Mouse (Mus musculus) neural tube, embryonic 15.5 days (tissue): ENCODE results near the gene Eps8. TPM values are rescaled to one million over a fixed set of nuclear protein-coding genes. Genes with fewer than 3 reads are reported as not detected.

ENCODE experiments used
- ATAC-seq: fragments of 200-750 bp; cut with Nextera tagmentation; 2 replicates; pipeline ENCODE4 v1.8.0; 2017; ENCODE audit warnings: mild to moderate bottlenecking, moderate TSS enrichment, moderate library complexity; ENCODE audit not compliant: low FRiP score
- H3K27ac ChIP-seq: fragments of 300-500 bp; sonication (generic); replicated peaks from 2 replicates; pipeline ENCODE4 v1.5.1; 2015; ENCODE audit warnings: mild to moderate bottlenecking, inconsistent platforms
- H3K27me3 ChIP-seq: fragments of 300-500 bp; sonication (generic); replicated peaks from 2 replicates; pipeline ENCODE4 v1.6.1; 2015; ENCODE audit warnings: inconsistent platforms
- H3K36me3 ChIP-seq: fragments of 300-500 bp; sonication (generic); 2 replicates; pipeline ENCODE4 v1.6.1; 2015; ENCODE audit warnings: inconsistent platforms
- H3K4me1 ChIP-seq: fragments of 300-500 bp; sonication (generic); 2 replicates; pipeline ENCODE4 v1.6.1; 2015; ENCODE audit warnings: inconsistent platforms
- H3K4me2 ChIP-seq: fragments of 300-500 bp; sonication (generic); 2 replicates; pipeline ENCODE4 v1.6.1; 2015; ENCODE audit warnings: inconsistent platforms, mild to moderate bottlenecking, moderate library complexity
- H3K4me3 ChIP-seq: fragments of 300-500 bp; sonication (generic); replicated peaks from 2 replicates; pipeline ENCODE4 v1.5.1; 2015; ENCODE audit warnings: mild to moderate bottlenecking, inconsistent platforms
- H3K9ac ChIP-seq: fragments of 300-500 bp; sonication (generic); replicated peaks from 2 replicates; pipeline ENCODE4 v1.6.1; 2015; ENCODE audit warnings: mild to moderate bottlenecking, inconsistent platforms
- H3K9me3 ChIP-seq: fragments of 300-500 bp; sonication (generic); replicated peaks from 2 replicates; pipeline ENCODE4 v1.6.1; 2016; ENCODE audit warnings: inconsistent platforms
- WGBS: fragments of 180-500 bp; shearing (Covaris S2); methylation state at CpG from one replicate; pipeline ENCODE4 v1.1.7; 2015; ENCODE audit warnings: mixed read lengths; 5-methylcytosine and 5-hydroxymethylcytosine counted together
- polyA plus RNA-seq: library from polyadenylated mRNA; unstranded; fragments of >200 nt; fragmentation: Nextera tagmentation; extraction: Ambion mirVana; gene quantifications from 2 replicates; pipeline ENCODE4 v1.2.1, GENCODE M21; 2015

Gene Eps8
- polyA plus RNA-seq, 1 experiment from 2014 or later = 22.5 TPM

- H3K9ac ChIP-seq = no peak overlapping the region
- H3K4me3 ChIP-seq = no peak overlapping the region
- H3K36me3 ChIP-seq = no peaks in the 10 kb centered on the region
- H3K27me3 ChIP-seq = no peaks in the 10 kb centered on the region
- WGBS = 94% methylated on average over 23 of the region's 23 CpGs
- H3K4me2 ChIP-seq = no peak overlapping the region
- no peak for ATAC-seq
- no peak overlapping the region for H3K27ac ChIP-seq
- no peaks in the 10 kb centered on the region for H3K4me1 ChIP-seq
- no peaks in the 10 kb centered on the region for H3K9me3 ChIP-seq
These were observed 7.1 kb upstream of the Eps8 start for GRCm38 (mm10) chr6:137661583-137662365.

- WGBS = 81% methylated on average over 12 of the region's 12 CpGs
These were observed 3.9 kb upstream of the Eps8 start for GRCm38 (mm10) chr6:137658426-137659088.

GRCm38 (mm10) chr6:137657203-137657602 lies 2.5 kb upstream of the Eps8 start:
- Histone ChIP-seq H3K9me3 (no peaks in the 10 kb centered on the region), H3K36me3 (no peaks in the 10 kb centered on the region), H3K27me3 (no peaks in the 10 kb centered on the region), H3K9ac (no peak overlapping the region), H3K4me3 (no peak overlapping the region), H3K4me1 (no peaks in the 10 kb centered on the region), H3K27ac (no peak overlapping the region), H3K4me2 (no peak overlapping the region)
- no peak for ATAC-seq
- WGBS = 83% methylated on average over 6 of the region's 6 CpGs

More at GRCm38 (mm10) chr6:137658426-137659088, 3.9 kb upstream of the Eps8 start:
- no peaks in the 10 kb centered on the region for H3K27me3 ChIP-seq
- no peaks in the 10 kb centered on the region for H3K9me3 ChIP-seq
- H3K36me3 ChIP-seq = no peaks in the 10 kb centered on the region
- no peak overlapping the region for H3K27ac ChIP-seq
- no peaks in the 10 kb centered on the region for H3K4me1 ChIP-seq
- H3K4me3 ChIP-seq = no peak overlapping the region
- no peak for ATAC-seq
- no peak overlapping the region for H3K9ac ChIP-seq
- no peak overlapping the region for H3K4me2 ChIP-seq

- Histone ChIP-seq H3K36me3 (no peaks in the 10 kb centered on the region), H3K27ac (no peak overlapping the region), H3K9me3 (no peaks in the 10 kb centered on the region), H3K27me3 (peaks cover 10% of the 10 kb centered on the region), H3K4me2 (peak overlapping the region; percentile 91), H3K4me1 (peaks cover 20% of the 10 kb centered on the region), H3K4me3 (peak overlapping the region; percentile 89), H3K9ac (peak overlapping the region; percentile 68; the same call in 1 of the 2 replicates)
- peak; percentile 61 for ATAC-seq
- 30% methylated on average over 3 of the region's 7 CpGs for WGBS
These were observed 5.1 kb downstream of the Eps8 start for GRCm38 (mm10) chr6:137649528-137649927.

GRCm38 (mm10) chr6:137649068-137649480 lies 5.6 kb downstream of the Eps8 start:
- Histone ChIP-seq H3K9ac (peak overlapping the region; percentile 68), H3K27ac (no peak overlapping the region), H3K9me3 (no peaks in the 10 kb centered on the region), H3K4me3 (peak overlapping the region; percentile 89), H3K27me3 (peaks cover 10% of the 10 kb centered on the region), H3K4me2 (peak overlapping the region; percentile 91), H3K4me1 (peaks cover 20% of the 10 kb centered on the region), H3K36me3 (no peaks in the 10 kb centered on the region)
- WGBS = 0% methylated on average over 48 of the region's 51 CpGs
- ATAC-seq = peak; percentile 90

- H3K4me3 ChIP-seq = peak overlapping the region; percentile 89
- no peaks in the 10 kb centered on the region for H3K9me3 ChIP-seq
- peaks cover 10% of the 10 kb centered on the region for H3K27me3 ChIP-seq
- H3K4me1 ChIP-seq = peaks cover 20% of the 10 kb centered on the region
- no peak overlapping the region for H3K27ac ChIP-seq
- H3K36me3 ChIP-seq = no peaks in the 10 kb centered on the region
- 1% methylated on average over 57 of the region's 59 CpGs for WGBS
- H3K9ac ChIP-seq = peak overlapping the region; percentile 68
- ATAC-seq = peak; percentile 78
- H3K4me2 ChIP-seq = peak overlapping the region; percentile 91
These were observed 6.3 kb downstream of the Eps8 start for GRCm38 (mm10) chr6:137648110-137649067.

- H3K36me3 ChIP-seq = no peaks in the 10 kb centered on the region
- peaks cover 10% of the 10 kb centered on the region for H3K27me3 ChIP-seq
- H3K9me3 ChIP-seq = no peaks in the 10 kb centered on the region
- peak overlapping the region; percentile 89 for H3K4me3 ChIP-seq
- H3K4me2 ChIP-seq = peak overlapping the region; percentile 91
- no peak for ATAC-seq
- whole genome bisulfite sequencing = 14% methylated on average over 10 of the region's 10 CpGs
- no peak overlapping the region for H3K27ac ChIP-seq
- peaks cover 20% of the 10 kb centered on the region for H3K4me1 ChIP-seq
- H3K9ac ChIP-seq = no peak overlapping the region; the same call in 1 of the 2 replicates
These were observed 7.0 kb downstream of the Eps8 start for GRCm38 (mm10) chr6:137647646-137648045.

GRCm38 (mm10) chr6:137646726-137647125 lies 8.0 kb downstream of the Eps8 start:
- WGBS = 85% methylated on average over 2 of the region's 2 CpGs
- no peak for ATAC-seq
- no peak overlapping the region for H3K27ac ChIP-seq
- H3K27me3 ChIP-seq = peaks cover 10% of the 10 kb centered on the region
- no peak overlapping the region for H3K9ac ChIP-seq
- peaks cover 20% of the 10 kb centered on the region for H3K4me1 ChIP-seq
- H3K4me3 ChIP-seq = no peak overlapping the region
- no peaks in the 10 kb centered on the region for H3K9me3 ChIP-seq
- no peaks in the 10 kb centered on the region for H3K36me3 ChIP-seq
- 0 out of 2 replicates have a peak overlapping the region, but pooled peaks have one; percentile 91 for H3K4me2 ChIP-seq

- no peak for ATAC-seq
- WGBS = 86% methylated on average over 5 of the region's 5 CpGs
- H3K4me2 ChIP-seq = no peak overlapping the region
- peaks cover 10% of the 10 kb centered on the region for H3K27me3 ChIP-seq
- no peak overlapping the region for H3K27ac ChIP-seq
- no peak overlapping the region for H3K4me3 ChIP-seq
- H3K4me1 ChIP-seq = peaks cover 20% of the 10 kb centered on the region
- H3K9ac ChIP-seq = no peak overlapping the region
- no peaks in the 10 kb centered on the region for H3K9me3 ChIP-seq
- no peaks in the 10 kb centered on the region for H3K36me3 ChIP-seq
These were observed 9.8 kb downstream of the Eps8 start for GRCm38 (mm10) chr6:137644893-137645292.

GRCm38 (mm10) chr6:137643814-137644213 lies 10.9 kb downstream of the Eps8 start:
- no peak overlapping the region for H3K4me2 ChIP-seq
- no peaks in the 10 kb centered on the region for H3K36me3 ChIP-seq
- peaks cover 10% of the 10 kb centered on the region for H3K27me3 ChIP-seq
- H3K4me1 ChIP-seq = peaks cover 15% of the 10 kb centered on the region
- no peak for ATAC-seq
- H3K4me3 ChIP-seq = no peak overlapping the region
- no peak overlapping the region for H3K27ac ChIP-seq
- no peaks in the 10 kb centered on the region for H3K9me3 ChIP-seq
- WGBS = 74% methylated on average over 4 of the region's 4 CpGs
- no peak overlapping the region for H3K9ac ChIP-seq

GRCm38 (mm10) chr6:137641642-137642041 lies 13.0 kb downstream of the Eps8 start:
- Histone ChIP-seq H3K9me3 (no peaks in the 10 kb centered on the region), H3K27ac (no peak overlapping the region), H3K36me3 (no peaks in the 10 kb centered on the region), H3K4me2 (no peak overlapping the region), H3K9ac (no peak overlapping the region), H3K4me1 (no peaks in the 10 kb centered on the region), H3K4me3 (no peak overlapping the region), H3K27me3 (no peaks in the 10 kb centered on the region)
- ATAC-seq = no peak
- WGBS = 80% methylated on average over 1 of the region's 1 CpGs
